Mouse (Mus musculus) CD4-positive helper T cell, adult 2 months (primary cell): ENCODE measurements around the gene Zdhhc22.

Experiments used
- DNase-seq: peaks from one replicate; pipeline ENCODE4 v3.0.0-alpha.2; 2012; ENCODE audit warnings: low read depth, missing footprints, low spot score

Zdhhc22 gene

DNA sequence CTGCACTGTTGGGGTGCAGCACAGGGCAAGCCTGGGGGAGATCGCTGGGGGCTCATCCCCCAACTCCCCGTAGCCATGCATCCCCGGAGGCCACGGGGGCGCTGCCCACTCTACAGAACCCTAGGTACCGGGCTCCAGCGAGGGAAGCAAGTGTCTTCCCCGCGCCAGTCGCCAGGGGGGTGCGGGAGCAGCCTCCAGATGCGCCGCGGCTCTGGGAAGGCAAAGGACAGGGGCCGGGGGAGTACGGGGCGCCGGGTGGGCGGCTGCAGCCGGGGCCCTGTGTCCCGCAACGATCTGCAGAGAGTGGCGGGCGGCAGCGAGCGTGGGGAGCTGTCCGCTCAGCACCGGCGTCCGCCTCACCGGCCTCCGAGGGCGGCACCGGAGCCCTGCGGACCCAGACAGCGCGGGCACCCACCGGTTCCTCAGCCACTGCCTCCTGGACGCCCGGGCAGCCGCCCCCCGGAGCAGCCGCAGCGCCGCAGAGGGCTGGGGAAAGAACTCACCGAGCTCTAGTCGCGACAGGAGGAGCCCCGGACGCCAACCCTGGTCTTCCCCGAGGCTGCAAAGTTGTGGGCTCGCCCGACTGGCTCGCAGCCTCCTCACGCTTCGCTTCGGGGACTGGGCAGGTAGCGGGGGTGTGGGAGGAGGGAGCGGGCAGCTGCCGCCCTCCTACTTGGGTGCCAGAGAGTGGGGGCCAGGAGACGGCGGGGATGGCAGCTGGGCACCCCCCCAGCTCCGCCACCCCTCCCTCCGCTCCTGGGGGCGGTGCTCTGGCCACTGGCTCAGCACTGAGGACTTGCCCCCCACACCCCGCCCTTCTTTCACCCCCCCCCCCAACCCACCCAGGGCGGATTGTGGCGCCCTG lies at the start of gene Zdhhc22:
Zdhhc22 (minus strand) TSS at position 541 of the 865 bp plus-strand sequence.
- DNase-seq = no peak

DNA sequence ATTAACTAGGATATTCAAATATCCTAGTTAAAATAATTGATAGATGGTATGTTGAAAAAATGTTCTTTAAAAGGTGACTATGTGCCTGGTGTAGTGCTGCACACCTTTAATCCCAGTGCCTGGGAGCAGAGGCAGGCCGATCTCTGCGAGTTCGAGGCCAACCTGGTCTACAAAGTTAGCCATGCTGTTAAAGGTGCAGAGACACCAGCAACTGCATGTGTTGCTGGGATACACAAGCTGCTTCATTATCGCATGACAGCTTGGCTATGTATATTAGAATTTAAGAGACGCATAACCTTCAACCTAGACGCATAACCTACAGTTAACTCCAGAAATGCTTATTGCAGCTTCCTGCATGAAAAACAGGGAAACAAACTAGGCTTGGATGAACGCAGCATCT lies 46.4 kb upstream of the Zdhhc22 start:
- no peak for DNase-seq

DNA sequence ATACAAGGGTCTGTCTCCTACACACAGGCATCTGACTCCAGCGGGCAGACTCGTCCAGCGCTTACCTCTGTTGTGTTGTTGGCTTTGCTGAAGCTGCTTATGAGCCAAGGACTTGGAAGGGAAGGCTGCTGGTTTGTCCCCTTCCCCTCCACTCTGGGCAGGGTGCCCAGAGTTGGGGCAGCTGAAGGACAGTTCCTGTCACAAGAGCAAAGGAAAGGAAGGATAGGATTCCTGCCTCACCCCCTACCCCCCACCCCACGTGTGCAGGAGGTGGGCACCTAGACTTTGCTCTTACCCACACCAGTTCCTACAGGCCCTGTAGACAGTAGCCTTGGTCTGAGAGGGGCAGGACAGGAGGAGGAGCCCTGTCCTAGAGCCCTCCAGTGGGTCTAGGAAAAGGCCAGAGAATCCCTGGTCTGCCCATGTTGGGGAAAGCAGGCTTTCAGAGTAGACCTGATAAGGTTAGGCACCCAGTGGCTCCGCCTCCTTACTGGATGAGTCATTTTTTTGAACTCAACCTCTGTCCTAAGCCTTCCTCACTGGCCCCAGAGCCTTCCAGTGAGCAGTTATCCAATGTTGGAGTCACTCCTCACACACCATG lies 41.0 kb upstream of the Zdhhc22 start:
- no peak for DNase-seq

DNA sequence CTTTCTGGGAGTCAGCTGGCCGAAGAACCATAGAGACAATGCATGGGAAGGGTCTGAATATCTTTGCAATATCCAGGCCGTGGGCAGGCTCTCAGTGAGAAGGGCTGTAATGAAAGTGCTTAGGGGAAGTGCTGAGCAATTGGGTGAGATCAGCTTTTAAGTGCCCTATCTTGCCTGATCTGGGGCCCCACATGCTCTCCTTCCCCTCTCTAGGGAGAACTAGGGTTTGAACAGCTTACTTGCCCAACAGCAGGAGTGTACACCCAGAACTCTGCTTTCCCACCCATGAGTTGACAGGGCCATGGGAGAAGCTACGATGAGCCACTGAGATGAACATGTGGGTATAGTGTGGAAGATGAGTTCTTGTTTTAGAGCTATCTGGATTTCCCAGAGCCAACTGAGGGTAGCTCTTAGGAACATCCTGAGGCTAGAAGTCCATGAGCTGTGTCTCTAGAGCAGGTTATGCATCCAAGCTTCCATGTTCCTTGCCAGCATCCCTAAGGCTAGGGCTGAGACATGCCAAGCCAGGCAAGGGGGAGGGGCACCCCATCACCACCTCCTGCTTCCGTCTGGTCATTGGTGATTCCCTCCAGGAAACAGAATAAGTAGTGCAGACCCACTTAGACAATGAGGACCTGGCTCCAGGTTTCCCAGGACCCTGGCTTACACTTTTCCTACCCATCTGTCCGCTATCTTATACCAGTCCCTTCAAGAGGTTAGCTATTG lies 39.2 kb upstream of the Zdhhc22 start:
- DNase-seq = no peak

DNA sequence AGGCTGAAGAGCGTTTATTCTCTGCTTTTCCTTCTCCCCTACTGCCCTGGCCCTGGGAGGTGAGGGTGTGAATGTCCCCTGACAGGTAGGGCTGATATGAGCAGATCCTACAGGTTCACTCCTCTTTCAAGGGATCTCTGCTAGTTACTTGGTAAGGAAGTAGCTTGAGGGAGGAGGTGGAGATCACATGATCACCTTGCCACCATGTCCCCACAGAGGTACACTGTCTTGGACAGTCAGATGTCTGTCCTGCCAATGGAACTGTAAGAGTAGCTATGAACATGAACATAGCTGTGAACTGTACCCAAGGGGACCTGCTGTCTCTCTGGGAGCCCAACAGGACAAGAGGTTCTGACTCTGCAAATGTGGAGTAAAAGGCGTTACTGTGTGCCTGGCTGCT lies 37.8 kb upstream of the Zdhhc22 start:
- no peak for DNase-seq

DNA sequence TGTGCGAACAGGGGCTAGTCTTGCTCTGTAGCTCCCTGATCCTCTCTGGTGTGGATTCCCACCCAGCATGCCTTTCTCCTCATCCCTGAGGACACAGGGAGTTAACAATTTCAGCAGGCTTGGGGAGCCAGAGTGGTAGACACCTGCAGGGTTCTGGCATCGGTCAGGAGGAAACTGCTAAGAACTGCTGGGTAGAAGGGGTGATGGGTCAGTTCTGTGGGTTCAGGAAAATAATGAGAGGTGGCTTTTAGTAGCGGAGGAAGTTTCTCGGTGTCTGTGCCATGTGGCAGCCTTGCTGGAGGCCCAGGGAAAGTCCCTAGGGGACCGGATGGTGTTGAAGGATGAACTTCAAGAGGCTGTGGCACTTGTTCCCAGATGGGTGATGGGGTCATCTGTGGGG lies 37.2 kb upstream of the Zdhhc22 start:
- no peak for DNase-seq

DNA sequence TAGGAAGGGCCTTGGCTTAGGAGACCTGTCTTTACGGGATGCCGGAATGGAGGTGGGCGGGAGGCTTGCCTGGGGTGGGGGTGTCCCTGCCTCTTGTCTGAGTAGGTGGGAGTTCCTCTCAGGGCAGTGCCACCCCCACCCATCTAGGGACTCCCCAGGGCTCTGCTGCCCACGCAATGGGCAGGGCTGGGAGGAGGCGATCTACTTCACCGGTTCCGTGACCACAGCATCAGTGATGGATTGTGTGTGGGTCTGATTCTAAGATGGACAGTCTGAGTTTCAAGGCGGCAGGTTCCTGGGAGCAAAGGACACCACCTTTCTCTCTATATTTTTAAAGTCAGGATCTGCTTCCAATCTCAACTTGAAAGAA lies 36.6 kb upstream of the Zdhhc22 start:
- no peak for DNase-seq

DNA sequence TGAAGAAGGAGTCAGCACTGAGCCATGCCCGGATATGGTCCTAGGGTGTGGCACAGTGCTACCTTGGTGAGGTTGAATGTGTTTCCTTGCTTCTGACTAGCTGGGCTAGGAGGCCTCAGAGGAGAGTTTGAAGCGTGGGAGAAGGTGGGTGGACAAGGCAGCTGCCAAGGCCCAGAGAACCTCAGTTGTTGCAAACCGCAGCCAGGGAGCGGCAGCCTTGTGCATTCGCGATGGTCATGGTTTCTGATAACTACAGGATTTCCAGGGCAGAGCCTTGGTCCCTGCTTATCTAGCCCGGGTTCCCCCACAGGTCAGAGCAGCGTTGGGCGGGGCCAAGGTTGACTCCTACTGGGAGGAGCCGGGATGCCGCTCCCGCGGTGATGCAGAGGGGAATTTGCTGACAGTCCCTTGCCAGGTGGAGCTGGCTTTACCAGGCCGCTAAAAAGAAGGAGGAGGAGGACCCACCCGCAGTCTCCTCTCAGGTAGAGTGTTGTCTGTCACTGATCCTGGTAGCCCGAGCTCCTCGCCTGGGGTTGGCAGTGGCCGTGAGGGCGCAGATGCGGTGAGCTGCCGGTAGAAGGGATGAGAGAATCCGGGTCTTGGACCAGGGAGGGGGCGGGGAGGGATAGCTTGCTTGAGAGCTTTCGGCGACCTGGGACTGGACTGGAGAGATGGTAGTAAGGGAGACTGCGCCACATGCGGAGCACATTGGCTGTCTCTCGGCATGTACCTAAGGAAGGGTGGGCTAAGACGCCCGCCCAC lies 36.1 kb upstream of the Zdhhc22 start:
- peak; percentile 11 for DNase-seq

DNA sequence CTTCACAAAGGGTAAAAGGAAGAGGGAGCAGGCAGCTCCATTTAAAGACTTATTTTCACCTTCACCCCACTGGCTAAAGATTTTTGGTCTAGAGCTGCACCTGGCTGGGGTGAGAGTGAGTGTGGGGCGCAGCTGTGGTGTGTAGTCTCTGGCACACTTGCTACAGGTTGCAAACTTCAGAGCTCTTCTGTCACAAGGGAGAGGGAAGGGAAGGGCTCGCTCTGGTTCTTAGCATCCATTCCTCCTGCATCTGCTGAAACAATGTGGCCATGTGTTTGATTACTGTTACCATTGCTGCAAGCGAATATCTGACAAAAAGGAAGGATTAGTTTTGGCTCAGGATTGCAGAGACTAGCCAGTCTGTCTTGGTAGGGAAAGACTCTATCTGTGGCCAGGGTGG lies 33.2 kb upstream of the Zdhhc22 start:
- no peak for DNase-seq

DNA sequence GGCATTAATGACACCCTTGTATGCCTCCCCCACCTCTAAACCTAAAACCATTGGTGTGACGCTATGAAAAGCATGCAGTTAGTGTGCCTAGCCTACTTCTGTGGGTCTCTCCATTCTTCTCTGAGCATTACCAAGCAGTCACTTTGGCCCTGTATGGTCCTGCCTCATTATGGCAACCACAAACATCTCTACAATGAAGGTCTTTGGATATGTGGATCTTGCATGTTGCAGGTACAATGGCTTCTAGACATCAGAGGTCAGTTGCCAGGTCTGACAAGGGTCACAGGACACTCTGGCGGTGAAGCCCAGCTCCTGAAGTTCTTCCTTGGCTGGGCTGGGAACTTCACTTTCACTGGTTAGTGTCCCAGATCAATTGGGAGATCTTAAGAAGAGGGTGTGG lies 31.8 kb upstream of the Zdhhc22 start:
- DNase-seq = no peak

DNA sequence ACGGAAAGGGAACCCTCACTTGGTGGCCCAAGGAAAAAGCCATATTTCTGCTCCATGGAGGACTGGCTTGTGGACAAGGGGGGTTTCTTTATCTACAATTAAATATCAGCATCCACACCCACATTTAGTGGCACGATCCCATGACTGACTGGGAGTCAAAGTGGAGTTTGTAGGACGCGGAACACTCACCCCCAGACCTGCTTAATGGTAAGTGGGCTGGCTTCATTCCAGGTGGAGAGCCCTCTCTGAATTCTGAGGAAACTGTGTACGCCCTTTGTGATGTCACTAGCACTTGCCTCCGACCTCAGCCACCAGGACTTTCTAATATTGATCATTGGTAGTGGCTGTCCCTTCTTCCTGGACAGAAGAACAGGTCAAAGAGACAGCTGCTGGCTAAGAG lies 30.8 kb upstream of the Zdhhc22 start, which contains the start of gene Tmem63c:
Tmem63c (plus strand) TSS at position 301 of the 400 bp plus-strand sequence.
- DNase-seq = no peak

DNA sequence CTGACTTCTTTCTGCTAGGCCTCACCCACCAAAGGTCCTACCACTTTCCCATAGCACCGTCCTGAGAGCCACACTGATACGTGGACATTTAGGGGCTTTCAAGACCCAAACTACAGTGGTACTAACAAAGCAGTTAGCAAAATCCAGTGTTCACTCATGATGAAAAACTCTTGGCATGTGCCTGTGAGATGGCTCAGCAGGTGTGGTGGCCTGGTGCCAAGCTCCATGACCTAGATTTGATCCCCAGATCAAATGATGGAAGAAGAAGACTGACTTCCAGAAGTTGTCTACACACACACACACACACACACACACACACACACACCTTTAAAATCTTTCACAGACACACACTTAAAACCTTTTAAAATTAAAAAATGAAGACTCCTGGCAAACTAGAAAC lies 28.5 kb upstream of the Zdhhc22 start:
- no peak for DNase-seq

DNA sequence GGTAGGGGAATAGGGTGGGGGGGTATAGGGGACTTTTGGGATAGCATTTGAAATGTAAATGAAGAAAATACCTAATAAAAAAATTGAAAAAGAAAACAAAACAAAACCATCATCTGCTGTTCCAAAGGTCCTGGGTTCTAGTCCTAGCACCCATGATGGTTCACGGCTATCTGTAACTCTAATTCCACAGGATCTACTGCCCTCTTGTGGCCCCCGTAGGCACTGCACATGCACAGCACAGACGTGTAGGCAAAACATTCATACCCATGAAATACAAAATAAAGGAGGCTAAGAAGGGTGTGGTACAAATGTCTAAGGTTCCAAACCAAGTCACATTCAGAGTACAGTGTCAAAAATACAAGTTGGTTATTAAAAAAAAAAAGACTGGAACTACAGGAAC lies 26.8 kb upstream of the Zdhhc22 start:
- peak; percentile 17 for DNase-seq

DNA sequence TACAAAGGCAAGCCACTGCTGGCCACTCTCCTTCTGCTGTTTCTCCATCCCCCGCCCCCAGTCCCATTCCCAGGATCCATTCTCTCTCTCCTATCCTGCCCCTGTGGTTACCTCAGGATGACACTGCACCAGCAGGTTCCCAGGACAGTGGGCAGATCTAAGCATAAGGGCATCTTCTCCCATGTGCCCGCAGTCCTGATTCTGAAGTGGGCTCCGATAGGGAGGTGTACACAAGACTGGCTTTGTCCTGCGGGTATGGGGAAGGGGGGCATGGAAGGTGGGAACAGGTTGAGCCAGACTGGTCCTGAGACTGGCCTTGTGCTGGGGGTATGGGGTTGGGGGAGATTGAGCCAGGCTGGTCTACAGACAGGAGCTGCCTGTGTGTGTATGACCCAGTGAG lies 14.4 kb upstream of the Zdhhc22 start:
- DNase-seq = no peak

DNA sequence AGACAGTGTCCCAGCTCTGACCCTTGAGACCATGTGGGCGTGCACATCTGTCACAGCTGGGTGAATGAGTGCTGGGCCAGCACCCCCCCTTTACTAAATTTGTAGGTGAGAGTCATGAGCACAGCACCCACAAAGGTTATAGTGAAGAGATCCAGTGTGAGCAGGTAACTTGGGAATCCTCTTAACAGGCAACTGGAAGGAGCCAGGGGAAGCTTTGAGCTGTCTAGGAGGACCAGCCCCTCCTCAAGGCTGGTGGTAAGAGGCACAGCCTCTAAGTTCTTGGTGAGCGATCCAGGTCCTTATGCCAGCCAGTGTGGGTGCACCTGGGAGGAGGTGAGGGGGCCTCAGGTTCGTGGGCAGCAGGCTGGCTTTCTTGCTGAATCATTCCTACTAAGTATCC lies 13.4 kb upstream of the Zdhhc22 start:
- no peak for DNase-seq

DNA sequence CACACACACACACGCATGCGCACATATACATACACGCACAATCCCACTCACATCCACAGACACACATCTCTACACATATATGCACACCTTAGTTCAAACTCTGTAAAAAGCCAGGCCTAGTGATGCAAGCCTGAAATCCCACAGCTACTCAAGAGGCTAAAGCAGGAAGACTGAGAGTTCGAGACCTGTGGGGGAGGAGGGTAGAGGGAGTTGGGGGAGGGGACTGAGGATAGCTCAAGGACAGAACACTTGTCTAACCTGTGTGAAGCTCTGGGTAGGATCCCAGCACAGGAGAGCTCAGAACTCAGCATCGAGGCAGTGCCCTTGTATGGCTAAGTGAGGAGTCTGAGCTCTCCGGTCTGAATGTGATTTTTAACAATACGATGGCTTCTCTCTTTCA lies 12.6 kb upstream of the Zdhhc22 start:
- DNase-seq = no peak

DNA sequence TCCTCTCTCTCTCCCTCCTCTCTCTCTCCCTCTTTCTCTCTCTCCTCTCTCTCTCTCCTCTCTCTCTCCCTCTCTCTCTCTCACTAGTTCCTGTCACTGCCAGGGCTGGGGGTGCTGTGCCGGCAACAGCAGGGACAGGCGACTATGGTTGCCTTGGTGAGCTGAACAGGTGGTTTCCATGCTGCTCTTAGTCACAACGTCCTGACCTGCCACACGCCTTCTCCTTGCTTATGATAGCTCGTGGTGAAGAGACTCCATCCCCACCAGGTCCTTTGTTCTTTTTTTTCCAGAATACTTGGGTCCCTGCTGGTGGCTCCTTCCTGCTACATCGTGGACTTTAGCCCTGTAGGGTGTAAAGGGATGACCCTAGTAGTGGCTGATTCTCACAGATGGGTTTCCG lies 12.0 kb upstream of the Zdhhc22 start:
- DNase-seq = no peak

DNA sequence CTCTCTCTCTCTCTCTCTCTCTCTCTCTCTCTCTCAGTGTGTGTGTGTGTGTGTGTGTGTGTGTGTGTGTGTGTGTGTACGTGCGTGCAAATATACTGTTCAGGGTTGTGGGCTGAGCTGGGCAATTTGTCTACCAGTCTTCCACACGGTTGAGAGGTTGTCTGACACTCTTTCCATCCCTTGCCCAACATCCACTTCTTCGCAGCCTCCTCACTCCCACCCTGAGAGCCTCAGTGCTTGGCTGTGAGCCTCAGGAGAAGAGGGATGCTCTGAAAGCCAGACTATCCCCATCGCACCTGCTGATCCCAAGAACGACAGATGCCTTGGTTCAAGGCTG lies 10.6 kb upstream of the Zdhhc22 start:
- no peak for DNase-seq

DNA sequence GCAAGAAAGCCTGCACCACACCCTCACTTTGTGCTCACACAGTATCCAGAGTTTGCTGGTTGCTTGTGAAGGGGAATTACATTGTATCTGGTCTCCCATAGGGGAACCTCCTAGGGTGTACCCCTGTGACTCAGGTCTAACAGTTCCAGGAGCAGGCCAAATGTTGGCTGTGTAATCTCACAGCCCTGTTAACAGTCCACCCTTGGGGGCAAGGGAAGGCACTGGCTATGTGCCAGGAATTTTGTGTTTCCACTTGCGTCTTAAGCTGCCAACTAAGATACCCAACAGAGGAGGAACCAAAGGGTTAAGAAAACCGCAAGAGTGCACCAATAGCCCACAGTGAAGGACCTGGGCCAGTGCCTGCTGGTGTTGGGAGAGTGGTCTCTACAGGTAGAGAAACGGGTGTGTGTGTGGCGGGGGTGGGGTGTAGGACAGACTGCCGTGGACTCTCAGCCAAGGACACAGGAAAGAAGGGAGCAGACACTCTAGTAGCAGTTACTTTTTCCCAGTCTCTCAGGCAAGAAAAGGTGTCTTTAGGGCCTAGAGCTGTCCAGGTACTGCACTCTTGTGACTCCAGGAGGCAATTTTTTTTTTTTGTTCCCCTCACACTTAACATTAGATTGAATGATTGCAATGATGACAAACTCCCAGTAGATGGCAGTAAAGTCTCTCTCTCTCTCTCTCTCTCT lies 10.1 kb upstream of the Zdhhc22 start:
- DNase-seq = peak; percentile 45

DNA sequence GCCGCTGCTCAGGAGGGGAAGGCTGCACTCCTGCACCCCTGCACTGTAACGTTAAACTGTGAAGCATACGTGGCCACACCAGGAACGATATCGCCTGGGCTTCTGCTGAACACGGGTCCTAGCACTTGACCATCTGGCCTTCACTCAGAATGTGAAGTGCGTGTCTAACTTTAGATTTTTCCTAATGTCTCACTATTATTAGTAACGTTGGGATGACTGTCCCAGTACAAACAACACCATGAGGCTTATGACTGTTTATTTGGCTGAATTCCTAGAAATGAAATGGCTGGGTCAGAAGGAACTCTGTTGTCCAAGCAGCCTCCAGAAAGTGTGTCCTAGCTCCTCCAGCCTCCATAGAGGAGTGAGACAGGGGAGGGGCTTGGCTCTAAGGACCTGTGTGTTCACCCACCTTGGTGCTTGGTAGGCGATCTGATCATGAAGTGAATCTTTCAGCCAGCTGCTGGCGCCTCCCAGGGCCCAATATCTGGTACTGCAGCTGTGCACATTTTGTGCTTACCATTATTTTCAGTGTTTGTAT lies 9.1 kb upstream of the Zdhhc22 start:
- no peak for DNase-seq

DNA sequence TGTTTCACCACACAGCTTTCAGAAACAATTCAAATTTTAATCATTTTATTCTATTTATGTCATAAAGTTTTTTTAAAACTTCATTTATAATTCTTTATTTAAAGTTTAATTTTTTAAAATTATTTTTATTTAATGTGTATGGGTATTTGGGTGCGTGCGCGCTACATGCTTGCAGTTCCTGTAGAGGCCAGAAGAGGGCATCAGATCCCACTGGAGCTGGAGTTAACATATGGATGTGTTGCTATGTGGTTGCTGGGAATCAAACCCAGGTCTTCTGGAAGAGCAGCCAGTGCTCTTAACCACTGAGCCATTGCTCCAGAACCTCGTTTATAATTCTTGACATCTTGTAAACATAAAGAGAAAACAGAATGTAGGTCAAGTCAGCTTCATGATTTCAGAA lies 8.5 kb upstream of the Zdhhc22 start:
- DNase-seq = no peak
